Mouse (Mus musculus): ENCODE measurements around the gene Gm11037. TPM values are rescaled to one million over a fixed set of nuclear protein-coding genes. Genes with fewer than 3 reads are reported as not detected.
A peak's percentile ranks its signal among the peaks of the same experiment; 100 is the strongest.

Gm11037 gene
- polyA plus RNA-seq, 1 experiment: not detected

DNA sequence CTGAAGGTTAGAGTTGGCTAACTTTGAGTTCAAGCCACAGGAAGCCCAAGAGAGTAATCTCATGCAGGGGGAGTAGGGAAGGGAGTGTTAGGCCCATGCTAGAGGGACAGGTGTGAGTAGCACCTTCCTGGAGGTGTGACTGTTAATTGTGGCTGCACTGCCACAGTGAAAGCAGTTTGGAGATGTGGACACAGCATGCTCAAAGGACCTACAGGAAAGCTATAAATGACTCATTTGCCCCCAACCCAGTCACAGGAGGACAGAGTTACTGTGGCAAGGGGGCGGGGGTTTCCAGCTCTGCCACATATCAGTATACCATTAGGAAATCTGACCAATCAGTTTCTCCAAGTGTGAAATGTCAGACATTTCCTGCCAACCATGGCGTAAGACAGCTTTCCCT lies 12.2 kb downstream of the Gm11037 start:
- Histone ChIP-seq H3K27me3 (ENCODE audit: control insufficient read depth, insufficient read depth, insufficient read length) (no peaks in the 10 kb centered on the region), H3K4me3 (no peak overlapping the region), H3K79me2 (ENCODE audit: control insufficient read depth, insufficient read depth) (no peaks in the 10 kb centered on the region), H3ac (ENCODE audit: control insufficient read depth, insufficient read length) (no peak overlapping the region), H3K36me3 (ENCODE audit: control insufficient read depth, insufficient read depth) (peaks cover 26% of the 10 kb centered on the region), H3K4me2 (ENCODE audit: low read depth) (no peak overlapping the region)
- TF ChIP-seq CEBPB (IDR thresholded peaks at IDR 0.05; ENCODE audit: insufficient read depth, poor library complexity, severe bottlenecking) (no peak), POLR2A (IDR thresholded peaks at IDR 0.05; ENCODE audit: insufficient read length, low read depth) (no peak), SRF (IDR thresholded peaks at IDR 0.05; ENCODE audit: control insufficient read depth, insufficient read length, low read depth) (no peak), USF1 (IDR thresholded peaks at IDR 0.05; ENCODE audit: low read depth) (no peak), E2F4 (IDR thresholded peaks at IDR 0.05; ENCODE audit: insufficient read depth) (no peak), POLR2AphosphoS2 (IDR thresholded peaks at IDR 0.05; ENCODE audit: insufficient read length, low read depth) (no peak), MYOD1 (IDR thresholded peaks at IDR 0.05; ENCODE audit: control insufficient read depth in 1 of 3, insufficient read length in 2 of 3, low read depth in 2 of 3) (no peak), TCF12 (IDR thresholded peaks at IDR 0.05; ENCODE audit: insufficient read depth, poor library complexity, severe bottlenecking) (no peak), MYOG (IDR thresholded peaks at IDR 0.05; ENCODE audit: control insufficient read depth in 1 of 3, insufficient read depth in 1 of 3, insufficient read length in 2 of 3, low read depth in 2 of 3) (no peak), TCF3 (IDR thresholded peaks at IDR 0.05; ENCODE audit: insufficient read length, low read depth) (no peak)

- peaks cover 33% of the 10 kb centered on the region for H3K36me3 ChIP-seq (ENCODE audit: control insufficient read depth, insufficient read depth)
- H3K79me2 ChIP-seq (ENCODE audit: control insufficient read depth, insufficient read depth): no peaks in the 10 kb centered on the region
Observed at GRCm38 (mm10) chr2:131146193-131147042, 13.1 kb downstream of the Gm11037 start.

GRCm38 (mm10) chr2:131147043-131147365 lies 13.7 kb downstream of the Gm11037 start:
- H3K4me2 ChIP-seq (ENCODE audit: low read depth): no peak overlapping the region
- no peak overlapping the region for H3K4me3 ChIP-seq
- H3K36me3 ChIP-seq (ENCODE audit: control insufficient read depth, insufficient read depth): peaks cover 37% of the 10 kb centered on the region
- TF ChIP-seq MYOG (IDR thresholded peaks at IDR 0.05; ENCODE audit: control insufficient read depth in 1 of 3, insufficient read depth in 1 of 3, insufficient read length in 2 of 3, low read depth in 2 of 3) (no peak), E2F4 (IDR thresholded peaks at IDR 0.05; ENCODE audit: insufficient read depth) (no peak), TCF3 (IDR thresholded peaks at IDR 0.05; ENCODE audit: insufficient read length, low read depth) (no peak), CEBPB (IDR thresholded peaks at IDR 0.05; ENCODE audit: insufficient read depth, poor library complexity, severe bottlenecking) (no peak), TCF12 (IDR thresholded peaks at IDR 0.05; ENCODE audit: insufficient read depth, poor library complexity, severe bottlenecking) (no peak), REST (IDR thresholded peaks at IDR 0.05; ENCODE audit: insufficient read depth, insufficient read length) (no peak), MAX (IDR thresholded peaks at IDR 0.05; ENCODE audit: low read depth) (no peak), POLR2A (IDR thresholded peaks at IDR 0.05; ENCODE audit: insufficient read length, low read depth) (no peak), USF1 (IDR thresholded peaks at IDR 0.05; ENCODE audit: low read depth) (no peak), SRF (IDR thresholded peaks at IDR 0.05; ENCODE audit: control insufficient read depth, insufficient read length, low read depth) (no peak), MYOD1 (IDR thresholded peaks at IDR 0.05; ENCODE audit: control insufficient read depth in 1 of 3, insufficient read length in 2 of 3, low read depth in 2 of 3) (no peak), POLR2AphosphoS2 (IDR thresholded peaks at IDR 0.05; ENCODE audit: insufficient read length, low read depth) (no peak)
- no peaks in the 10 kb centered on the region for H3K79me2 ChIP-seq (ENCODE audit: control insufficient read depth, insufficient read depth)
- no peaks in the 10 kb centered on the region for H3K27me3 ChIP-seq (ENCODE audit: control insufficient read depth, insufficient read depth, insufficient read length)
- no peak overlapping the region for H3ac ChIP-seq (ENCODE audit: control insufficient read depth, insufficient read length)

More at GRCm38 (mm10) chr2:131146193-131147042, 13.1 kb downstream of the Gm11037 start:
- H3K4me3 ChIP-seq: no peak overlapping the region
- H3K4me2 ChIP-seq (ENCODE audit: low read depth): no peak overlapping the region
- TF ChIP-seq MAX (IDR thresholded peaks at IDR 0.05; ENCODE audit: low read depth) (no peak), POLR2AphosphoS2 (IDR thresholded peaks at IDR 0.05; ENCODE audit: insufficient read length, low read depth) (peak; percentile 18)
- H3K27me3 ChIP-seq (ENCODE audit: control insufficient read depth, insufficient read depth, insufficient read length): no peaks in the 10 kb centered on the region
- no peak overlapping the region for H3ac ChIP-seq (ENCODE audit: control insufficient read depth, insufficient read length)

GRCm38 (mm10) chr2:131148353-131149253 lies 15.3 kb downstream of the Gm11037 start:
- Histone ChIP-seq H3ac (ENCODE audit: control insufficient read depth, insufficient read length) (no peak overlapping the region), H3K27me3 (ENCODE audit: control insufficient read depth, insufficient read depth, insufficient read length) (no peaks in the 10 kb centered on the region), H3K4me3 (no peak overlapping the region), H3K36me3 (ENCODE audit: control insufficient read depth, insufficient read depth) (peaks cover 37% of the 10 kb centered on the region), H3K4me2 (ENCODE audit: low read depth) (no peak overlapping the region), H3K79me2 (ENCODE audit: control insufficient read depth, insufficient read depth) (no peaks in the 10 kb centered on the region)
- TF ChIP-seq POLR2A (IDR thresholded peaks at IDR 0.05; ENCODE audit: insufficient read length, low read depth): no peak
- TF ChIP-seq MAX (IDR thresholded peaks at IDR 0.05; ENCODE audit: low read depth): no peak
- TF ChIP-seq TCF3 (IDR thresholded peaks at IDR 0.05; ENCODE audit: insufficient read length, low read depth): no peak
- TF ChIP-seq E2F4 (IDR thresholded peaks at IDR 0.05; ENCODE audit: insufficient read depth): no peak
- no peak for TF ChIP-seq MYOG (IDR thresholded peaks at IDR 0.05; ENCODE audit: control insufficient read depth in 1 of 3, insufficient read depth in 1 of 3, insufficient read length in 2 of 3, low read depth in 2 of 3)
- TF ChIP-seq REST (IDR thresholded peaks at IDR 0.05; ENCODE audit: insufficient read depth, insufficient read length): no peak
- no peak for TF ChIP-seq CEBPB (IDR thresholded peaks at IDR 0.05; ENCODE audit: insufficient read depth, poor library complexity, severe bottlenecking)
- no peak for TF ChIP-seq POLR2AphosphoS2 (IDR thresholded peaks at IDR 0.05; ENCODE audit: insufficient read length, low read depth)
- no peak for TF ChIP-seq MYOD1 (IDR thresholded peaks at IDR 0.05; ENCODE audit: control insufficient read depth in 1 of 3, insufficient read length in 2 of 3, low read depth in 2 of 3)
- TF ChIP-seq SRF (IDR thresholded peaks at IDR 0.05; ENCODE audit: control insufficient read depth, insufficient read length, low read depth): no peak
- TF ChIP-seq USF1 (IDR thresholded peaks at IDR 0.05; ENCODE audit: low read depth): no peak
- TF ChIP-seq TCF12 (IDR thresholded peaks at IDR 0.05; ENCODE audit: insufficient read depth, poor library complexity, severe bottlenecking): no peak
